Mouse (Mus musculus): ENCODE results near the gene 1700123O20Rik. TPM values are rescaled to one million over a fixed set of nuclear protein-coding genes. Genes with fewer than 3 reads are reported as not detected.
A peak's percentile ranks its signal among the peaks of the same experiment; 100 is the strongest.

1700123O20Rik gene
- total and polyA plus RNA-seq, 3 experiments, result 10.1 to 45.2 (median 34.1) TPM

- Histone ChIP-seq H3K27me3 (ENCODE audit: insufficient read depth, low read length) (no peaks in the 10 kb centered on the region), H3K9me3 (replicated peaks) (no peaks in the 10 kb centered on the region), H3K36me3 (replicated peaks) (peaks cover 52% of the 10 kb centered on the region), H3K4me3 (ENCODE audit: low read depth, low read length) (peak overlapping the region; percentile 97), H3K4me1 (ENCODE audit: insufficient read depth, low read depth, low read length) (peaks cover 38% of the 10 kb centered on the region)
- no peak for ATAC-seq (ENCODE audit: extremely low read depth, insufficient number of reproducible peaks, low FRiP score, poor library complexity, severe bottlenecking)
- DNase-seq (ENCODE audit: low spot score), result no peak
- TF ChIP-seq TAL1 (conservative IDR thresholded peaks at IDR 0.05; ENCODE audit: low read depth, low read length) (no peak), POLR2AphosphoS5 (IDR thresholded peaks at IDR 0.05; ENCODE audit: insufficient replicate concordance, low read depth, low read length) (no peak), CTCF (IDR thresholded peaks at IDR 0.05; ENCODE audit: low read depth, low read length) (no peak), GATA2 (IDR thresholded peaks at IDR 0.05; ENCODE audit: borderline replicate concordance, low read depth, low read length) (no peak), GATA1 (IDR thresholded peaks at IDR 0.05; ENCODE audit: borderline replicate concordance, low read length) (no peak)
Measured at GRCm38 (mm10) chr14:54687251-54687650, 1.2 kb downstream of the 1700123O20Rik start.

- Histone ChIP-seq H3K27me3 (ENCODE audit: insufficient read depth, low read length) (peaks cover 23% of the 10 kb centered on the region), H3K36me3 (replicated peaks) (peaks cover 46% of the 10 kb centered on the region), H3K9me3 (replicated peaks) (no peaks in the 10 kb centered on the region), H3K4me1 (ENCODE audit: insufficient read depth, low read depth, low read length) (peaks cover 36% of the 10 kb centered on the region), H3K4me3 (ENCODE audit: low read depth, low read length) (no peak overlapping the region)
- DNase-seq (ENCODE audit: low spot score) (no peak), ATAC-seq (ENCODE audit: extremely low read depth, insufficient number of reproducible peaks, low FRiP score, poor library complexity, severe bottlenecking) (no peak)
- TF ChIP-seq CTCF (IDR thresholded peaks at IDR 0.05; ENCODE audit: low read depth, low read length), result no peak
- no peak for TF ChIP-seq GATA2 (IDR thresholded peaks at IDR 0.05; ENCODE audit: borderline replicate concordance, low read depth, low read length)
- no peak for TF ChIP-seq POLR2AphosphoS5 (IDR thresholded peaks at IDR 0.05; ENCODE audit: insufficient replicate concordance, low read depth, low read length)
Measured at GRCm38 (mm10) chr14:54695042-54695441, 9.0 kb downstream of the 1700123O20Rik start.

- TF ChIP-seq CTCF (IDR thresholded peaks at IDR 0.05; ENCODE audit: low read depth, low read length) (no peak), TAL1 (conservative IDR thresholded peaks at IDR 0.05; ENCODE audit: low read depth, low read length) (no peak), GATA2 (IDR thresholded peaks at IDR 0.05; ENCODE audit: borderline replicate concordance, low read depth, low read length) (no peak), POLR2AphosphoS5 (IDR thresholded peaks at IDR 0.05; ENCODE audit: insufficient replicate concordance, low read depth, low read length) (no peak), GATA1 (IDR thresholded peaks at IDR 0.05; ENCODE audit: borderline replicate concordance, low read length) (no peak)
- Histone ChIP-seq H3K36me3 (replicated peaks) (peaks cover 35% of the 10 kb centered on the region), H3K9me3 (replicated peaks) (no peaks in the 10 kb centered on the region), H3K4me1 (ENCODE audit: insufficient read depth, low read depth, low read length) (peaks cover 45% of the 10 kb centered on the region), H3K27me3 (ENCODE audit: insufficient read depth, low read length) (peaks cover 23% of the 10 kb centered on the region), H3K4me3 (ENCODE audit: low read depth, low read length) (no peak overlapping the region)
- DNase-seq (ENCODE audit: low spot score) (no peak), ATAC-seq (ENCODE audit: extremely low read depth, insufficient number of reproducible peaks, low FRiP score, poor library complexity, severe bottlenecking) (no peak)
Measured at GRCm38 (mm10) chr14:54696752-54697151, 10.7 kb downstream of the 1700123O20Rik start.

GRCm38 (mm10) chr14:54698733-54699132 lies 12.7 kb downstream of the 1700123O20Rik start, which contains the start of gene Gm29776:
Gene Gm29776, minus strand, starts transcription at chr14:54698833.
- H3K36me3 ChIP-seq (replicated peaks), result peaks cover 21% of the 10 kb centered on the region
- H3K4me3 ChIP-seq (ENCODE audit: low read depth, low read length), result no peak within 1 kb of the TSS
- H3K9me3 ChIP-seq (replicated peaks), result no peaks in the 10 kb centered on the region
- TF ChIP-seq TAL1 (conservative IDR thresholded peaks at IDR 0.05; ENCODE audit: low read depth, low read length) (no peak), CTCF (IDR thresholded peaks at IDR 0.05; ENCODE audit: low read depth, low read length) (no peak), GATA2 (IDR thresholded peaks at IDR 0.05; ENCODE audit: borderline replicate concordance, low read depth, low read length) (no peak)
- DNase-seq (ENCODE audit: low spot score), result no peak
- peaks cover 51% of the 10 kb centered on the region for H3K4me1 ChIP-seq (ENCODE audit: insufficient read depth, low read depth, low read length)
- ATAC-seq (ENCODE audit: extremely low read depth, insufficient number of reproducible peaks, low FRiP score, poor library complexity, severe bottlenecking), result no peak
- H3K27me3 ChIP-seq (ENCODE audit: insufficient read depth, low read length), result peaks cover 29% of the 10 kb centered on the region

- H3K36me3 ChIP-seq (replicated peaks), result peaks cover 12% of the 10 kb centered on the region
- peaks cover 29% of the 10 kb centered on the region for H3K27me3 ChIP-seq (ENCODE audit: insufficient read depth, low read length)
- H3K4me3 ChIP-seq (ENCODE audit: low read depth, low read length), result no peak overlapping the region
- no peak for DNase-seq (ENCODE audit: low spot score)
- ATAC-seq (ENCODE audit: extremely low read depth, insufficient number of reproducible peaks, low FRiP score, poor library complexity, severe bottlenecking), result no peak
- peaks cover 59% of the 10 kb centered on the region for H3K4me1 ChIP-seq (ENCODE audit: insufficient read depth, low read depth, low read length)
- no peaks in the 10 kb centered on the region for H3K9me3 ChIP-seq (replicated peaks)
- TF ChIP-seq CTCF (IDR thresholded peaks at IDR 0.05; ENCODE audit: low read depth, low read length) (no peak), GATA2 (IDR thresholded peaks at IDR 0.05; ENCODE audit: borderline replicate concordance, low read depth, low read length) (no peak), GATA1 (IDR thresholded peaks at IDR 0.05; ENCODE audit: borderline replicate concordance, low read length) (no peak), TAL1 (conservative IDR thresholded peaks at IDR 0.05; ENCODE audit: low read depth, low read length) (no peak), POLR2AphosphoS5 (IDR thresholded peaks at IDR 0.05; ENCODE audit: insufficient replicate concordance, low read depth, low read length) (no peak)
Measured at GRCm38 (mm10) chr14:54699586-54699985, 13.6 kb downstream of the 1700123O20Rik start.

- Histone ChIP-seq H3K4me1 (ENCODE audit: insufficient read depth, low read depth, low read length) (peaks cover 71% of the 10 kb centered on the region), H3K36me3 (replicated peaks) (no peaks in the 10 kb centered on the region), H3K9me3 (replicated peaks) (no peaks in the 10 kb centered on the region), H3K27me3 (ENCODE audit: insufficient read depth, low read length) (peaks cover 26% of the 10 kb centered on the region), H3K4me3 (ENCODE audit: low read depth, low read length) (no peak overlapping the region)
- peak; percentile 59 for DNase-seq (ENCODE audit: low spot score)
- TF ChIP-seq CTCF (IDR thresholded peaks at IDR 0.05; ENCODE audit: low read depth, low read length) (peak; percentile 89), GATA2 (IDR thresholded peaks at IDR 0.05; ENCODE audit: borderline replicate concordance, low read depth, low read length) (no peak)
- ATAC-seq (ENCODE audit: extremely low read depth, insufficient number of reproducible peaks, low FRiP score, poor library complexity, severe bottlenecking), result no peak
Measured at GRCm38 (mm10) chr14:54701298-54701697, 15.3 kb downstream of the 1700123O20Rik start.

- Histone ChIP-seq H3K4me1 (ENCODE audit: insufficient read depth, low read depth, low read length) (peaks cover 81% of the 10 kb centered on the region), H3K4me3 (ENCODE audit: low read depth, low read length) (peak overlapping the region; percentile 40; the same call in 1 of the 2 replicates), H3K9me3 (replicated peaks) (no peaks in the 10 kb centered on the region), H3K27me3 (ENCODE audit: insufficient read depth, low read length) (peaks cover 23% of the 10 kb centered on the region), H3K36me3 (replicated peaks) (no peaks in the 10 kb centered on the region)
- ATAC-seq (ENCODE audit: extremely low read depth, insufficient number of reproducible peaks, low FRiP score, poor library complexity, severe bottlenecking) (no peak), DNase-seq (ENCODE audit: low spot score) (no peak)
- TF ChIP-seq GATA2 (IDR thresholded peaks at IDR 0.05; ENCODE audit: borderline replicate concordance, low read depth, low read length) (no peak), GATA1 (IDR thresholded peaks at IDR 0.05; ENCODE audit: borderline replicate concordance, low read length) (no peak), POLR2AphosphoS5 (IDR thresholded peaks at IDR 0.05; ENCODE audit: insufficient replicate concordance, low read depth, low read length) (no peak), TAL1 (conservative IDR thresholded peaks at IDR 0.05; ENCODE audit: low read depth, low read length) (no peak), CTCF (IDR thresholded peaks at IDR 0.05; ENCODE audit: low read depth, low read length) (no peak)
Measured at GRCm38 (mm10) chr14:54703207-54703606, 17.2 kb downstream of the 1700123O20Rik start.
